Mouse (Mus musculus): ENCODE results near the gene Dad1. TPM values are rescaled to one million over a fixed set of nuclear protein-coding genes. Genes with fewer than 3 reads are reported as not detected.

Gene Dad1
- polyA plus RNA-seq, 1 experiment from 2014 or later = 340 TPM

GRCm38 (mm10) chr14:54264231-54264630 is 10.3 kb upstream of the Dad1 start:
- Histone ChIP-seq H3K9ac (no peak overlapping the region), H3K36me3 (peaks cover 66% of the 10 kb centered on the region), H3K4me1 (peaks cover 12% of the 10 kb centered on the region), H3K27me3 (no peaks in the 10 kb centered on the region), H3K9me3 (no peaks in the 10 kb centered on the region), H3K4me2 (no peak overlapping the region), H3K4me3 (no peak overlapping the region), H3K27ac (no peak overlapping the region)
- WGBS = 93% methylated on average over 7 of the region's 7 CpGs
- no peak for ATAC-seq (ENCODE audit: insufficient number of reproducible peaks, insufficient read depth, low FRiP score, low TSS enrichment, low read depth)

- Histone ChIP-seq H3K4me3 (no peak overlapping the region), H3K27me3 (no peaks in the 10 kb centered on the region), H3K9me3 (no peaks in the 10 kb centered on the region), H3K4me2 (no peak overlapping the region), H3K4me1 (peaks cover 20% of the 10 kb centered on the region), H3K36me3 (peaks cover 54% of the 10 kb centered on the region), H3K9ac (no peak overlapping the region), H3K27ac (no peak overlapping the region)
- 87% methylated on average over 6 of the region's 6 CpGs for WGBS
- ATAC-seq (ENCODE audit: insufficient number of reproducible peaks, insufficient read depth, low FRiP score, low TSS enrichment, low read depth) = no peak
Measured at GRCm38 (mm10) chr14:54263099-54263498, 9.2 kb upstream of the Dad1 start.

DNA sequence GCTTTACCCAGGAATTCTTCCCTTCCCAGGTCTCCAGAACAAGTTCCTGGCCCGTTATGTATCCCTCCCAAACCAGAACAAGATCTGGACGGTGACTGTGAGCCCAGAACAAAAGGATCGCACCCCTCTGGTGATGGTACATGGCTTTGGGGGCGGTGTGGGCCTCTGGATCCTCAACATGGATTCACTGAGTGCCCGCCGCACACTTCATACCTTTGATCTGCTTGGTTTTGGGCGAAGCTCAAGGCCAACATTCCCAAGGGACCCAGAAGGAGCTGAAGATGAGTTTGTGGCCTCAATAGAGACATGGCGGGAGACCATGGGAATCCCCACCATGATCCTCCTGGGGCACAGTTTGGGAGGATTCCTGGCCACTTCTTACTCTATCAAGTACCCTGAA is 8.7 kb upstream of the Dad1 start:
- no peaks in the 10 kb centered on the region for H3K27me3 ChIP-seq
- no peaks in the 10 kb centered on the region for H3K9me3 ChIP-seq
- 92% methylated on average over 8 of the region's 8 CpGs for WGBS
- peaks cover 50% of the 10 kb centered on the region for H3K36me3 ChIP-seq
- H3K9ac ChIP-seq = no peak overlapping the region
- peaks cover 21% of the 10 kb centered on the region for H3K4me1 ChIP-seq
- no peak overlapping the region for H3K4me3 ChIP-seq
- no peak overlapping the region for H3K27ac ChIP-seq
- no peak for ATAC-seq (ENCODE audit: insufficient number of reproducible peaks, insufficient read depth, low FRiP score, low TSS enrichment, low read depth)
- no peak overlapping the region for H3K4me2 ChIP-seq

DNA sequence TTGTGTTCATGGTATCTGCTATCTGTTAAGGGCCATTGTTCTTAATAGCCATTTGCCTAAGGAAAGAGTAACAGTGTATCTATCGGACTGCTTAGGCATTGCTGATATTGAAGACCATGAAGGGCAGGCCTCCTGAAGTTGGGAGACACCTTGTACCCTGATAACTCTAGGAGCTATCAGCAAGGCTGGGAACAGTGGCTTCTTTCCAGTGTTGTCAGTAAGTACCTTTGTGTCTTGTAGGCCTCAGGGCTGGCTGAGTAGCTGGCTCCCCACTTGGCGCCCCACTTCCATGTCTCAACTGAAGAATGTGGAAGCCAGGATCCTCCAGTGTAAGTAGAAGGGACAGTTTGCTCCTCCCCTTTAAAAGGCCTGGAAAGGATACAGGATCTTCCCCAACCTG is 7.5 kb upstream of the Dad1 start:
- Histone ChIP-seq H3K27me3 (no peaks in the 10 kb centered on the region), H3K4me2 (no peak overlapping the region), H3K36me3 (peaks cover 37% of the 10 kb centered on the region), H3K4me3 (no peak overlapping the region), H3K27ac (no peak overlapping the region), H3K9ac (no peak overlapping the region), H3K9me3 (no peaks in the 10 kb centered on the region), H3K4me1 (peaks cover 21% of the 10 kb centered on the region)
- WGBS = 85% methylated on average over 2 of the region's 2 CpGs
- no peak for ATAC-seq (ENCODE audit: insufficient number of reproducible peaks, insufficient read depth, low FRiP score, low TSS enrichment, low read depth)

- no peaks in the 10 kb centered on the region for H3K27me3 ChIP-seq
- H3K4me2 ChIP-seq = peak overlapping the region; percentile 78
- ATAC-seq (ENCODE audit: insufficient number of reproducible peaks, insufficient read depth, low FRiP score, low TSS enrichment, low read depth) = no peak
- peaks cover 21% of the 10 kb centered on the region for H3K4me1 ChIP-seq
- H3K4me3 ChIP-seq = peak overlapping the region; percentile 75
- no peak overlapping the region for H3K27ac ChIP-seq
- H3K9ac ChIP-seq = peak overlapping the region; percentile 81; the same call in 1 of the 2 replicates
- WGBS = 78% methylated on average over 2 of the region's 2 CpGs
- H3K36me3 ChIP-seq = peaks cover 33% of the 10 kb centered on the region
- no peaks in the 10 kb centered on the region for H3K9me3 ChIP-seq
Measured at GRCm38 (mm10) chr14:54260196-54260595, 6.3 kb upstream of the Dad1 start.

GRCm38 (mm10) chr14:54259722-54260085 is 5.8 kb upstream of the Dad1 start:
- Histone ChIP-seq H3K4me2 (peak overlapping the region; percentile 78), H3K36me3 (peaks cover 29% of the 10 kb centered on the region), H3K27ac (peak overlapping the region; percentile 82), H3K4me1 (peaks cover 26% of the 10 kb centered on the region), H3K4me3 (peak overlapping the region; percentile 75), H3K9ac (peak overlapping the region; percentile 81), H3K9me3 (no peaks in the 10 kb centered on the region), H3K27me3 (no peaks in the 10 kb centered on the region)
- 13% methylated on average over 8 of the region's 8 CpGs for WGBS
- no peak for ATAC-seq (ENCODE audit: insufficient number of reproducible peaks, insufficient read depth, low FRiP score, low TSS enrichment, low read depth)

DNA sequence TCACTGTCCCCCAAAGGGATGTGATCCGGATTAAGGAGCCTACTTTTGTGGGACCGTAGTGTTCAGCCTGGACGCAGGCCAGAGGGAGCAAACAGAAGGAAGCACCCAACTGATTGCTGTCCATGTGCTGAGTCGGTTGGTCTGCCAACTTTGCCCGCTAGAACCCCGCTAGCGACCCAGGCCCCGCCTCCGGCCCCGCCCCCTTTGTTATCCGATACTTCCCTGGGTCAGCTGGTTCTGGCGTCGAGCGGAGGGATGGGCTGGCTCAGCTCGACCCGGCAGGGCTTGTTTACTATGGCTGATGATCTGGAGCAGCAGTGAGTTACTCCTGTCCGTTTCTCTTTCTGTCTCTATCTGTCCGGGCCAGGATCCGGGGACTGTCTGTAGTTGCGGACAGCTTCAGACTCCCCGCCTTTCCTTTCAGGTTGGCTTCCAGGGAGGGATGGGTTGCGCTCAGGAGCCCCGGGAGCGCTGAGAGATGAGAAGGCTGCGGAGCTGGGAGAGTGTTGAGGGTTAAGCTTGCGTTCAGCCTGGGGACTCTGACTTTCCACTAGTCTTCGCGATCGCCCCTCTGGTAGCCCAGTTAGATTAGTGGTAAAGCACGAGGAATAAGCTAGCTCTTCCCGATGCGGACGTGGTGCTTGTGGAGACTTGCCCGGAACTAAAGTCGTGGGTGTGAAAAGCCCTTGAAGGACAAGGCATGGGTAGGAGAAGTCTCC is 5.3 kb upstream of the Dad1 start:
- peak overlapping the region; percentile 81 for H3K9ac ChIP-seq
- H3K4me1 ChIP-seq = peaks cover 32% of the 10 kb centered on the region
- peaks cover 24% of the 10 kb centered on the region for H3K36me3 ChIP-seq
- no peaks in the 10 kb centered on the region for H3K27me3 ChIP-seq
- peak; percentile 88 for ATAC-seq (ENCODE audit: insufficient number of reproducible peaks, insufficient read depth, low FRiP score, low TSS enrichment, low read depth)
- no peaks in the 10 kb centered on the region for H3K9me3 ChIP-seq
- H3K4me2 ChIP-seq = peak overlapping the region; percentile 78
- H3K27ac ChIP-seq = peak overlapping the region; percentile 82
- whole genome bisulfite sequencing = under 1% methylated on average over 35 of the region's 35 CpGs
- H3K4me3 ChIP-seq = peak overlapping the region; percentile 75

- no peak overlapping the region for H3K9ac ChIP-seq
- no peak for ATAC-seq (ENCODE audit: insufficient number of reproducible peaks, insufficient read depth, low FRiP score, low TSS enrichment, low read depth)
- H3K27ac ChIP-seq = no peak overlapping the region
- H3K4me2 ChIP-seq = peak overlapping the region; percentile 78
- H3K9me3 ChIP-seq = no peaks in the 10 kb centered on the region
- H3K36me3 ChIP-seq = peaks cover 16% of the 10 kb centered on the region
- 47% methylated on average over 7 of the region's 7 CpGs for WGBS
- H3K4me3 ChIP-seq = peak overlapping the region; percentile 75; the same call in 1 of the 2 replicates
- H3K4me1 ChIP-seq = peaks cover 33% of the 10 kb centered on the region
- H3K27me3 ChIP-seq = no peaks in the 10 kb centered on the region
Measured at GRCm38 (mm10) chr14:54258131-54258670, 4.3 kb upstream of the Dad1 start.

DNA sequence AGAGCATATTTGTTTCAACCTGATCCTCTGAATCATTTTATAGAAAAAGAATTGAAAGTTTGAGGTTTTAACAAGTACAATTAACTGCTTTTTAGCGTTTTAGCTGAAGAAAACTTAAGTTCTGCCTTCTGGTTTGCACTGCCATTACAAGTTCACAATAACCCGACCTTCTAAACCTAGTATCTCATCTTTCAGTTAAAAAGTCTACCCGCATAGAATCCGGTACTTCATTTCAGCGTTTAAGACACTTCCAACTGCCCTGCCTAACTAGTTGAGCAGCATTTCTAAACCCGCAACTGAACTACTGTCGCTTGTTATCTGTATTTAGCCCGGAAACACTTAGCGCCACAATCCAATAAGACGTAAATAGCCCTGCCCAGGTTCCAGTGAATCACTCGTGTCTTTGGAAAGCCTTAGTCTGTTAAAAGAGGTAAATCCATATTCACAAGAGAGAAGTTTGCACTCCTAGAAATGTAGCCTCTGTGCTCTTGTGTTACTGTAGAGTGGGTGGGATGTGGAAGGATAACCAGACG is 832 bp upstream of the Dad1 start:
- 0 out of 2 replicates have a peak overlapping the region, but pooled peaks have one; percentile 69 for H3K27ac ChIP-seq
- peak overlapping the region; percentile 75 for H3K9ac ChIP-seq
- H3K4me1 ChIP-seq = peaks cover 48% of the 10 kb centered on the region
- peak overlapping the region; percentile 78 for H3K4me2 ChIP-seq
- 54% methylated on average over 12 of the region's 12 CpGs for WGBS
- H3K36me3 ChIP-seq = peaks cover under 1% of the 10 kb centered on the region; the same call in 1 of the 2 replicates
- no peaks in the 10 kb centered on the region for H3K27me3 ChIP-seq
- H3K9me3 ChIP-seq = no peaks in the 10 kb centered on the region
- ATAC-seq (ENCODE audit: insufficient number of reproducible peaks, insufficient read depth, low FRiP score, low TSS enrichment, low read depth) = no peak
- peak overlapping the region; percentile 70 for H3K4me3 ChIP-seq

DNA sequence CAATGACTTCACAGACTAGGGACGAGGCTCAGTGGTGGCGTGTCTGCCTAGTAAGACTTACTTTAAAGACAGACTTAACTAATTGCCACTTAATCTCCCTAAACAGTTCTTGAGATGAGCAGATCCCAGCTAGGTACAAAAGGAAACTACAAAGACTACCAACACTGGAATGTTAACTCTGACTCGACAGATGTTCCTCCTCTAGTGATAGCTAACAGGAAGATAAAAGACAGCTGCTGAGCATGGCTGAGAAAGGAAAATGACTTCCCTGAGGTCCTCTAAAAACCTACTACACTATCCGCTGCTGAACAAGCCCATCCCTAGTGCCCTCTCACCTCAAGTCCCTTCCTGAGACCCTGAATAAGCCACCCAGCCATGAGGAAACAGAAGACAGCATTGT is 3.8 kb downstream of the Dad1 start:
- ATAC-seq (ENCODE audit: insufficient number of reproducible peaks, insufficient read depth, low FRiP score, low TSS enrichment, low read depth) = no peak
- WGBS = 64% methylated on average over 4 of the region's 4 CpGs
- H3K27ac ChIP-seq = no peak overlapping the region
- peaks cover 26% of the 10 kb centered on the region for H3K36me3 ChIP-seq
- H3K4me3 ChIP-seq = no peak overlapping the region
- H3K4me1 ChIP-seq = peaks cover 50% of the 10 kb centered on the region
- no peak overlapping the region for H3K4me2 ChIP-seq
- H3K27me3 ChIP-seq = no peaks in the 10 kb centered on the region
- no peaks in the 10 kb centered on the region for H3K9me3 ChIP-seq
- no peak overlapping the region for H3K9ac ChIP-seq

GRCm38 (mm10) chr14:54249326-54249725 is 4.6 kb downstream of the Dad1 start:
- 51% methylated on average over 9 of the region's 9 CpGs for WGBS
- Histone ChIP-seq H3K9me3 (no peaks in the 10 kb centered on the region), H3K4me1 (peaks cover 42% of the 10 kb centered on the region), H3K9ac (no peak overlapping the region), H3K36me3 (peaks cover 29% of the 10 kb centered on the region), H3K4me2 (peak overlapping the region; percentile 1; the same call in 1 of the 2 replicates), H3K27me3 (no peaks in the 10 kb centered on the region), H3K27ac (no peak overlapping the region), H3K4me3 (no peak overlapping the region)
- ATAC-seq (ENCODE audit: insufficient number of reproducible peaks, insufficient read depth, low FRiP score, low TSS enrichment, low read depth) = no peak

GRCm38 (mm10) chr14:54246232-54246631 is 7.7 kb downstream of the Dad1 start:
- no peak for ATAC-seq (ENCODE audit: insufficient number of reproducible peaks, insufficient read depth, low FRiP score, low TSS enrichment, low read depth)
- Histone ChIP-seq H3K27me3 (no peaks in the 10 kb centered on the region), H3K4me3 (no peak overlapping the region), H3K36me3 (peaks cover 57% of the 10 kb centered on the region), H3K9me3 (no peaks in the 10 kb centered on the region), H3K9ac (no peak overlapping the region), H3K4me1 (peaks cover 26% of the 10 kb centered on the region), H3K27ac (no peak overlapping the region), H3K4me2 (no peak overlapping the region)
- 86% methylated on average over 3 of the region's 3 CpGs for WGBS

All from embryonic facial prominence, embryonic 13.5 days (tissue).